Mouse (Mus musculus) stomach, postnatal 0 days (tissue): ENCODE measurements around the gene Sema3f.
A peak's percentile ranks its signal among the peaks of the same experiment; 100 is the strongest.

ENCODE experiments used
- CTCF ChIP-seq: IDR thresholded peaks from 2 replicates; pipeline ENCODE4 v1.5.1; 2016; ENCODE audit warnings: antibody characterized with exemption, low read depth, mild to moderate bottlenecking, moderate library complexity
- EP300 ChIP-seq: optimal IDR thresholded peaks from 2 replicates; pipeline ENCODE3; 2016; ENCODE audit warnings: antibody characterized with exemption

DNA sequence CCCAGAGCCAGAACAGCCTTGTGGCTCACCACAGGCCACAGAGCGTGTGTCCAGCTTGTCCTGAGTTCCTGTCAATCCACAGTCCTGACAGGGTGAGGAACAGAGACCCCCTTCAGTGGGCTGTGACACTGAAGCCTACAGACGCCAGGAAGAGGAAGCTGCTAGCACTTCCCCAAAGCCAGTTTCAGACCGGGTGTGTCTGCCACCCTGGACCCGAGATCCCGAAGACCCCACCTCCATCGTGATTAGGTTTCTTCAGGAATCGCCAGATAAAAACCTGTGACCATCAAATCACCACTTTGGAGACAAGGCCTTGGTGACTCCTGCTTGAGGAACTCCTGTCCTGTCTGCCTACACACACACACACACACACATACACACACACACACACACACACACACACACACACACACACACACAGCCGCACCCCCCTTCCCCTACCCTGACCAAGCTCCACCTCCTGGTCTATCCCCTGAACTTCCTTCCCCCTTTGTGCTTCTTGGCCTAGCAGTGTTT is 70.0 kb downstream of the Sema3f start:
- no peak for TF ChIP-seq EP300
- 0 out of 2 replicates have a peak, but pooled peaks have one; percentile 13 for TF ChIP-seq CTCF
